Mouse (Mus musculus) testis, adult 2 months (tissue): ENCODE results near the gene Gss.
"Not testable (repeated sequence)": the region's sequence is repeated elsewhere in the genome, so short reads cannot be mapped to it uniquely, and the experiment has no call there.

Experiments
- CTCF ChIP-seq: fragments of 200-500 bp; IDR thresholded peaks from 2 replicates; pipeline ENCODE4 v1.5.1; 2012; ENCODE audit warnings: low read depth, mild to moderate bottlenecking, inconsistent platforms, low read length, moderate library complexity; ENCODE audit not compliant: control insufficient read depth, insufficient read depth, insufficient replicate concordance
- POLR2A ChIP-seq: fragments of 200-500 bp; IDR thresholded peaks from 2 replicates; pipeline ENCODE4 v1.6.1; 2012; ENCODE audit warnings: low read depth, mild to moderate bottlenecking, inconsistent platforms, low read length, moderate library complexity; ENCODE audit not compliant: control insufficient read depth

DNA sequence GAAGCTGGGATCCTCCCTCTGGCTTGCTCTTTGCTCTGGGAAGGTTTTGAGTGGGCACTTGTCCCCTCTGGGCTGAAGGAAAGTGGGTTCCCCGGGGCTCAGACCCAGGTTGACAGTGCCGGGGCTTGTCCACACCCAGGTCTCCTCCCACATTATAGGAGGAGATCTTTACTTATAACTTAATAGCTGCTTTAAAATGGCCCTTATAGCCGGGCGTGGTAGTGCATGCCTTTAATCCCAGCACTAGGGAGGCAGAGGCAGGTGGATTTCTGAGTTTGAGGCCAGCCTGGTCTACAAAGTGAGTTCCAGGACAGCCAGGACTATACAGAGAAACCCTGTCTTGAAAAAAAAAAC, 12.6 kb upstream of the Gss start:
- not testable (repeated sequence) for TF ChIP-seq POLR2A, CTCF
